Mouse (Mus musculus): ENCODE results near the gene Sesn3.

DNA sequence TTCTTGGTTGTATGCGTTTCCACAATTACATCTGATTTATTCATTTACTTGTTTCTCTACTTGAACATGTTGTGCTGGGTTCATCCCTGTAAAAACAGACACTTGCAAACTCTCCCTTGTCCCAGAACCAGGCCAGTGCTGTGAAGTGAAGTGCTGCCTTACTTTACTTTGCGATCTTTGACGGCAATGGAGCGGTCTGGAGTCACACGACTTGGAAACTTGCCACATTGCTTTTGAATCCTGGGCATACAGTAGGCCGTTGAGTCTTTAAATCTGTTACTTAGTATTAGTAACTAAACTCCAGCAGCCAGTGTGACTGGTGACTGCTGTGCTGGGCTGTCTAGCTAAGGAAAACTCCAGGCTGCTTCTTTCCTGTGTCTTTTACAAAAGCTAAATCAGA, 25.9 kb downstream of the Sesn3 start:
- TF ChIP-seq E2F4 (IDR thresholded peaks at IDR 0.05; ENCODE audit: borderline replicate concordance, low read depth, low read length) (no peak), MAFK (IDR thresholded peaks at IDR 0.05; ENCODE audit: borderline replicate concordance, low read depth, low read length) (no peak), CTCF (IDR thresholded peaks at IDR 0.05 in 2 of 3, conservative IDR thresholded peaks at IDR 0.05 in 1 of 3; ENCODE audit: control insufficient read depth in 1 of 3, insufficient read depth in 1 of 3, low read depth in 2 of 3, low read length in 3 of 3, poor library complexity in 1 of 3, severe bottlenecking in 1 of 3) (no peak), RAD21 (IDR thresholded peaks at IDR 0.05; ENCODE audit: low read depth, low read length) (no peak), POLR2AphosphoS2 (IDR thresholded peaks at IDR 0.05; ENCODE audit: low read length) (no peak), CHD2 (IDR thresholded peaks at IDR 0.05; ENCODE audit: low read length) (no peak)

Data from MEL (cell line).